Mouse (Mus musculus) G1E (cell line): ENCODE measurements around the gene Lce3d.

ENCODE experiments used
- CTCF ChIP-seq: IDR thresholded peaks from 2 replicates; pipeline ENCODE4 v1.5.1; 2012; ENCODE audit warnings: low read depth, low read length, inconsistent platforms, mixed read lengths
- GATA1 ChIP-seq: IDR thresholded peaks from 2 replicates; pipeline ENCODE4 v1.6.1; 2012; ENCODE audit warnings: borderline replicate concordance, low read length, inconsistent platforms, mixed read lengths
- POLR2AphosphoS5 ChIP-seq: IDR thresholded peaks from 2 replicates; pipeline ENCODE4 v1.6.1; 2012; ENCODE audit warnings: low read depth, low read length, inconsistent platforms; ENCODE audit not compliant: insufficient replicate concordance
- TAL1 ChIP-seq: conservative IDR thresholded peaks from 2 replicates; pipeline ENCODE4 v1.6.1; 2012; ENCODE audit warnings: low read depth, low read length, inconsistent platforms, mixed read lengths

DNA sequence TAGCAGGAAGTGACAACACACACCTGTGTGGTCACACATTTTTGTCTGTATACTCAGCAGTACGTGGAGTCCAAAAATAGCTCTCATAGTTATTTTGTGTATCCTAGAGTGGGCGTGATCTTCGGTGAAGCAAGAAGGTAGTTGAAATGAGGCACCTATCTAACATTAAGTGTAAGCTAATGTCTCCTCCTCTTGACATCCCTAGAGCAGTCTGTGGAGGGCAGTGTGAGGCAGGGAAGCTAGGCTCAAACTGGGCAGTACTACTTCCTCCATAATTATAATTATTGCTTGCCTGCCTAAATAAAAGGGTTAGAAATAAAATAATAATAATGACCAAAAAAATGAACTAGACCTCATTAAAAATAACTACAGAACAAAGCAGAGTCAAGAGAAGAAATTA lies 43.4 kb downstream of the Lce3d start:
- no peak for TF ChIP-seq CTCF
- no peak for TF ChIP-seq GATA1
- TF ChIP-seq POLR2AphosphoS5, result no peak
- TF ChIP-seq TAL1, result no peak
